Mouse (Mus musculus): ENCODE data around the gene Vps52. TPM values are rescaled to one million over a fixed set of nuclear protein-coding genes. Genes with fewer than 3 reads are reported as not detected.

The Vps52 gene
- polyA plus RNA-seq, 1 experiment from 2014 or later, result 35.3 TPM

- H3K9me3 ChIP-seq (ENCODE audit: control insufficient read depth, low read length), result no peaks in the 10 kb centered on the region
- peak overlapping the region; percentile 96; the same call in 1 of the 2 replicates for H3K4me2 ChIP-seq (ENCODE audit: low read length)
- no peak overlapping the region for H3K27ac ChIP-seq (ENCODE audit: low read depth)
- H3K36me3 ChIP-seq (ENCODE audit: control insufficient read depth, insufficient read depth, low read length), result peaks cover 42% of the 10 kb centered on the region
- peak overlapping the region; percentile 76; the same call in 1 of the 2 replicates for H3K4me3 ChIP-seq (ENCODE audit: low read depth, low read length)
- WGBS, result 76% methylated on average over 11 of the region's 11 CpGs
- no peak overlapping the region for H3K9ac ChIP-seq (ENCODE audit: low read length)
- ATAC-seq (replicated peaks; ENCODE audit: low FRiP score, low TSS enrichment, low read depth) (no peak), DNase-seq (ENCODE audit: low spot score) (no peak)
- H3K4me1 ChIP-seq (replicated peaks; ENCODE audit: control insufficient read depth, insufficient read depth, low read length), result peaks cover 15% of the 10 kb centered on the region
- no peaks in the 10 kb centered on the region for H3K27me3 ChIP-seq (replicated peaks; ENCODE audit: control insufficient read depth, insufficient read depth, low read length)
These were observed 16.8 kb upstream of the Vps52 start for GRCm38 (mm10) chr17:33938783-33939182.

- DNase-seq (ENCODE audit: low spot score), result peak; percentile 88
- H3K27me3 ChIP-seq (replicated peaks; ENCODE audit: control insufficient read depth, insufficient read depth, low read length), result no peaks in the 10 kb centered on the region
- peak within 1 kb of the TSS; percentile 65 for H3K9ac ChIP-seq (ENCODE audit: low read length)
- 0 out of 2 replicates have a peak within 1 kb of the TSS, but pooled peaks have one; percentile 9 for H3K27ac ChIP-seq (ENCODE audit: low read depth)
- peak; percentile 90 for ATAC-seq (replicated peaks; ENCODE audit: low FRiP score, low TSS enrichment, low read depth)
- no peaks in the 10 kb centered on the region for H3K9me3 ChIP-seq (ENCODE audit: control insufficient read depth, low read length)
- H3K4me3 ChIP-seq (ENCODE audit: low read depth, low read length), result peak within 1 kb of the TSS; percentile 76
- peak within 1 kb of the TSS; percentile 96 for H3K4me2 ChIP-seq (ENCODE audit: low read length)
- H3K4me1 ChIP-seq (replicated peaks; ENCODE audit: control insufficient read depth, insufficient read depth, low read length), result peaks cover 15% of the 10 kb centered on the region
- under 1% methylated on average over 36 of the region's 36 CpGs for WGBS
- H3K36me3 ChIP-seq (ENCODE audit: control insufficient read depth, insufficient read depth, low read length), result peaks cover 51% of the 10 kb centered on the region
These were observed 15.3 kb upstream of the Vps52 start, which contains the start of the genes Pfdn6 and Wdr46 for GRCm38 (mm10) chr17:33940206-33940805. Pfdn6 (minus strand) TSS chr17:33940343. Wdr46 (plus strand) TSS chr17:33940660.

GRCm38 (mm10) chr17:33940981-33941380 lies 14.6 kb upstream of the Vps52 start:
- H3K9me3 ChIP-seq (ENCODE audit: control insufficient read depth, low read length), result no peaks in the 10 kb centered on the region
- H3K9ac ChIP-seq (ENCODE audit: low read length), result peak overlapping the region; percentile 65
- H3K36me3 ChIP-seq (ENCODE audit: control insufficient read depth, insufficient read depth, low read length), result peaks cover 50% of the 10 kb centered on the region
- peak overlapping the region; percentile 96 for H3K4me2 ChIP-seq (ENCODE audit: low read length)
- peaks cover 15% of the 10 kb centered on the region for H3K4me1 ChIP-seq (replicated peaks; ENCODE audit: control insufficient read depth, insufficient read depth, low read length)
- no peaks in the 10 kb centered on the region for H3K27me3 ChIP-seq (replicated peaks; ENCODE audit: control insufficient read depth, insufficient read depth, low read length)
- ATAC-seq (replicated peaks; ENCODE audit: low FRiP score, low TSS enrichment, low read depth) (no peak), DNase-seq (ENCODE audit: low spot score) (no peak)
- H3K4me3 ChIP-seq (ENCODE audit: low read depth, low read length), result peak overlapping the region; percentile 76
- WGBS, result 3% methylated on average over 26 of the region's 26 CpGs
- no peak overlapping the region for H3K27ac ChIP-seq (ENCODE audit: low read depth)

DNA sequence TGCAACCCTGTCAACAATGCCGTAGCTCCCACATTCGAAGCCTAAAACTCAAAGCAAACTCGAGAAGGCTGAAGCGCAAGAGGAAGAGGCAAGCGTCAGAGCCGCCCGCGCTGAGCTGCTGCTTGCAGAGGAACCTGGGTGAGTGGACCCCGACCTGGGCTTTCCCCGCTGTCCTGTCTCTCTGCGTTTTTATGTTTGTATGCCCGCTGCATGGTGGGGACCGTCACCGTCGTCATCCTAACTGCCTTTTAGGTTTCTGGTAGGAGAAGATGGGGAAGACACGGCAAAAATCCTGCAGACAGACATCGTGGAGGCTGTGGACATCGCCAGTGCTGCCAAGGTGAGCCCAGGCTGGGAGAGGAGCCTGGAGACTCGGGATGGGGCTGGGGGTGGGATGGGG lies 14.2 kb upstream of the Vps52 start:
- H3K4me2 ChIP-seq (ENCODE audit: low read length), result peak overlapping the region; percentile 96
- 59% methylated on average over 19 of the region's 19 CpGs for WGBS
- ATAC-seq (replicated peaks; ENCODE audit: low FRiP score, low TSS enrichment, low read depth) (no peak), DNase-seq (ENCODE audit: low spot score) (no peak)
- no peak overlapping the region for H3K27ac ChIP-seq (ENCODE audit: low read depth)
- no peaks in the 10 kb centered on the region for H3K27me3 ChIP-seq (replicated peaks; ENCODE audit: control insufficient read depth, insufficient read depth, low read length)
- H3K4me1 ChIP-seq (replicated peaks; ENCODE audit: control insufficient read depth, insufficient read depth, low read length), result peaks cover 15% of the 10 kb centered on the region
- peak overlapping the region; percentile 65 for H3K9ac ChIP-seq (ENCODE audit: low read length)
- peaks cover 53% of the 10 kb centered on the region for H3K36me3 ChIP-seq (ENCODE audit: control insufficient read depth, insufficient read depth, low read length)
- peak overlapping the region; percentile 76 for H3K4me3 ChIP-seq (ENCODE audit: low read depth, low read length)
- no peaks in the 10 kb centered on the region for H3K9me3 ChIP-seq (ENCODE audit: control insufficient read depth, low read length)

- DNase-seq (ENCODE audit: low spot score) (no peak), ATAC-seq (replicated peaks; ENCODE audit: low FRiP score, low TSS enrichment, low read depth) (no peak)
- Histone ChIP-seq H3K36me3 (ENCODE audit: control insufficient read depth, insufficient read depth, low read length) (peaks cover 57% of the 10 kb centered on the region), H3K27me3 (replicated peaks; ENCODE audit: control insufficient read depth, insufficient read depth, low read length) (no peaks in the 10 kb centered on the region), H3K9ac (ENCODE audit: low read length) (no peak overlapping the region), H3K4me3 (ENCODE audit: low read depth, low read length) (no peak overlapping the region), H3K9me3 (ENCODE audit: control insufficient read depth, low read length) (no peaks in the 10 kb centered on the region), H3K4me1 (replicated peaks; ENCODE audit: control insufficient read depth, insufficient read depth, low read length) (peaks cover 15% of the 10 kb centered on the region), H3K4me2 (ENCODE audit: low read length) (no peak overlapping the region), H3K27ac (ENCODE audit: low read depth) (no peak overlapping the region)
- WGBS, result 94% methylated on average over 15 of the region's 15 CpGs
These were observed 12.2 kb upstream of the Vps52 start for GRCm38 (mm10) chr17:33943454-33943853.

- DNase-seq (ENCODE audit: low spot score) (no peak), ATAC-seq (replicated peaks; ENCODE audit: low FRiP score, low TSS enrichment, low read depth) (no peak)
- peaks cover 69% of the 10 kb centered on the region for H3K36me3 ChIP-seq (ENCODE audit: control insufficient read depth, insufficient read depth, low read length)
- WGBS, result 89% methylated on average over 10 of the region's 10 CpGs
- H3K9me3 ChIP-seq (ENCODE audit: control insufficient read depth, low read length), result no peaks in the 10 kb centered on the region
- H3K27ac ChIP-seq (ENCODE audit: low read depth), result no peak overlapping the region
- H3K4me3 ChIP-seq (ENCODE audit: low read depth, low read length), result no peak overlapping the region
- no peak overlapping the region for H3K4me2 ChIP-seq (ENCODE audit: low read length)
- no peaks in the 10 kb centered on the region for H3K27me3 ChIP-seq (replicated peaks; ENCODE audit: control insufficient read depth, insufficient read depth, low read length)
- no peak overlapping the region for H3K9ac ChIP-seq (ENCODE audit: low read length)
- peaks cover 20% of the 10 kb centered on the region for H3K4me1 ChIP-seq (replicated peaks; ENCODE audit: control insufficient read depth, insufficient read depth, low read length)
These were observed 8.1 kb upstream of the Vps52 start for GRCm38 (mm10) chr17:33947430-33948089.

DNA sequence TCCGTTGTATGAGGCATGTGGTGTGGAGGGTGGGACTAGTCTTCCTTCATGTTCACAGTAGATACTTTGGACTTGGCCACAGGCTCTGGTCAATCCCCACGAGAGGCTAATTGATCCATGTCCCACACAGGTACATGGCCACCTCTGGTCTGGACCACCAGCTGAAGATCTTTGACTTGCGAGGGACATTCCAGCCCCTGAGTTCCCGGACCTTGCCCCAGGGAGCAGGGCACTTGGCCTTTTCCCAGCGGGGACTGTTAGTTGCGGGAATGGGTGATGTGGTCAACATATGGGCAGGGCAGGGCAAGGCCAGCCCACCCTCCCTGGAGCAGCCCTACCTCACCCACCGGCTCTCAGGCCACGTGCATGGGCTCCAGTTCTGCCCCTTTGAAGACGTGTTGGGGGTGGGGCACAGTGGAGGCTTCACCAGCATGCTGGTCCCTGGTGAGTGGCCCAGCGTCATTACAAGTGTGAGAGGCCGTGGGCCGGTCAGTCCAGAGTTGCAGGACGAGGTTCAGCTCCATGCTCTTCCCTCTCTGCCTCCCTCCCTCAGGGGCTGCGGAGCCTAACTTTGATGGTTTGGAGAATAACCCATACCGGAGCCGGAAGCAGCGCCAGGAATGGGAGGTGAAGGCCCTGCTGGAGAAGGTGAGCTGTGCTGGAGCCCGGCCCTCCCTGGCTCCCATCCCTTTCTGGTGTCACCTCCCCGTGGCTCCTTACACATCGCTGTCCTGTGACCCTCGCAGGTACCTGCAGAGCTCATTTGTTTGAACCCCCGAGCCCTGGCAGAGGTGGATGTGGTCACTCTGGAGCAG lies 7.3 kb upstream of the Vps52 start:
- peaks cover 27% of the 10 kb centered on the region for H3K4me1 ChIP-seq (replicated peaks; ENCODE audit: control insufficient read depth, insufficient read depth, low read length)
- ATAC-seq (replicated peaks; ENCODE audit: low FRiP score, low TSS enrichment, low read depth), result no peak
- 84% methylated on average over 22 of the region's 22 CpGs for WGBS
- H3K9me3 ChIP-seq (ENCODE audit: control insufficient read depth, low read length), result no peaks in the 10 kb centered on the region
- H3K4me3 ChIP-seq (ENCODE audit: low read depth, low read length), result no peak overlapping the region
- no peaks in the 10 kb centered on the region for H3K27me3 ChIP-seq (replicated peaks; ENCODE audit: control insufficient read depth, insufficient read depth, low read length)
- no peak overlapping the region for H3K4me2 ChIP-seq (ENCODE audit: low read length)
- DNase-seq (ENCODE audit: low spot score), result no peak
- H3K36me3 ChIP-seq (ENCODE audit: control insufficient read depth, insufficient read depth, low read length), result peaks cover 71% of the 10 kb centered on the region
- H3K9ac ChIP-seq (ENCODE audit: low read length), result no peak overlapping the region
- no peak overlapping the region for H3K27ac ChIP-seq (ENCODE audit: low read depth)

DNA sequence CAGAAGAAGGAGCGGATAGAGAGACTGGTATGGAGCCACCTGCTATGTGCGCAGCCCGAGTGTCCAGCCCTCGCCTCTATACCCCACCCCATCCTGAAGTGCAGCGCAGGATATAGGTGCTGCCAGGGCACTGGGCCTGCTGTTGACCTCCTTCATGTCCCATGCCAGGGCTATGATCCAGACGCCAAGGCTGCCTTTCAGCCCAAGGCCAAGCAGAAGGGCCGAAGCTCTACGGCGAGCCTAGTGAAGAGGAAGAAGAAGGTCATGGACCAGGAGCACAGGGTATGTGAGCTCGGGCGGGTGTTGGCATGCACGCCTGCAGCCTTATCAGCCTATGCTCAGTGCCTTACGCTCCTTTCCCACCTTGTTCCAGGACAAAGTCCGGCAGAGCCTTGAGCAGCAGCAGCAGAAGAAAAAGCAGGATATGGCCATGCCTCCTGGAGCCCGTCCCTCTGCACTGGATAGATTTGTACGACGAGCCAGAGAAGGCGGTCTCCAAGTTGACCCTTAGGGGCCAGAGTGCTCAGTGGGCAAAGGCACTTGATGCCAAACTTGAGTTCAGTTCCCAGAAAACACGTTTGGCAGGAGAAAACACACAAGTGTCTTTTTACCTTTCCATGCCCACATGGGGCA lies 6.6 kb upstream of the Vps52 start:
- DNase-seq (ENCODE audit: low spot score) (no peak), ATAC-seq (replicated peaks; ENCODE audit: low FRiP score, low TSS enrichment, low read depth) (no peak)
- Histone ChIP-seq H3K27ac (ENCODE audit: low read depth) (no peak overlapping the region), H3K4me2 (ENCODE audit: low read length) (no peak overlapping the region), H3K4me3 (ENCODE audit: low read depth, low read length) (no peak overlapping the region), H3K36me3 (ENCODE audit: control insufficient read depth, insufficient read depth, low read length) (peaks cover 71% of the 10 kb centered on the region), H3K27me3 (replicated peaks; ENCODE audit: control insufficient read depth, insufficient read depth, low read length) (no peaks in the 10 kb centered on the region), H3K9me3 (ENCODE audit: control insufficient read depth, low read length) (no peaks in the 10 kb centered on the region), H3K4me1 (replicated peaks; ENCODE audit: control insufficient read depth, insufficient read depth, low read length) (peaks cover 34% of the 10 kb centered on the region), H3K9ac (ENCODE audit: low read length) (no peak overlapping the region)
- WGBS, result 80% methylated on average over 19 of the region's 19 CpGs

All from intestine, embryonic 14.5 days (tissue).